Mouse (Mus musculus) urinary bladder, postnatal 10 days (tissue): ENCODE data around the gene Crisp1.

Experiments used
- DNase-seq: peaks from one replicate; pipeline ENCODE4 v3.0.0; 2022; ENCODE audit warnings: low spot score

Gene Crisp1

DNA sequence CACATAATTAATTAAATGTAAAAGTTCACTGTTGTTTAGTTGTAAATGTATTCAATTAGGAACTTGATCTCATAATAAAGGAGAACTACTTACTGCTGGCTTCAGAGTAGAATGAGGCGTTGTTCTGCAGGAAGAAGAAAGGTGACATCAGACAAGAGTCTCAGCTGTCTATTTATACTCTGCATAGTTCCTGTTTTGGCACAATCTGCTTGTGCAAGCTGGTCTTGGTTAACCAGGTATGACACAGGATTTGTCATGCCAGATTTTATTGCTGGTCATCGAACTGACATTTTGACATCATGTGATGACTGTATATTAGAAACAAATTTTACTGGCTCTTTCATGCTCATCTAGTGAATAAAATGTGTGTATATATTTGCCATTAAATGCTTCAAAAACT is at the start of gene Crisp1:
Gene Crisp1 (minus strand): TSS at position 146 of the 400 bp plus-strand sequence.
- DNase-seq: no peak

DNA sequence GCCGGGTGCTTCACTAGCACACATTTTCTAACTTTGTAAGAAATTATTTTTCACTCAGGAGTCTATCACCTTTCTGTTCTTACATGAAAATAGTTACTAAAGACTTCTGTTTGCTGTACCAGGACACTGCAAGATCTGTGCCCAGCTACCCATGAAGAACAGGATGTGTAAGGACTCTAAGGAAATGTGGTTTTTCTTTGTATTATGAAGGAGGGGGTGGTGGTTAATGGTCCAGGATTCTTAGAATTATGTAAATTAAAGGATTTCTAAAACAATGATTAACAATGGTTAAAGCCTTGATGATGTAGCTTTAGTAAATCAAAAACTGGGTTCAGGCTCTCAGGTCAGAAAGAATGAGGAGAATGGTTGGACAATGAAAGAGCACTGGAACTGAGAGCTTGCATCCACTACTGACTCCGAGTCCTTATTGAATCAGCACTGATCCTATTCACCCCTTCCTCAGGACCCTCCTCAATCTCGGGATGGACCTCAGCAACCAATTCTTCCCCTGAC is 23.5 kb upstream of the Crisp1 start:
- no peak for DNase-seq

DNA sequence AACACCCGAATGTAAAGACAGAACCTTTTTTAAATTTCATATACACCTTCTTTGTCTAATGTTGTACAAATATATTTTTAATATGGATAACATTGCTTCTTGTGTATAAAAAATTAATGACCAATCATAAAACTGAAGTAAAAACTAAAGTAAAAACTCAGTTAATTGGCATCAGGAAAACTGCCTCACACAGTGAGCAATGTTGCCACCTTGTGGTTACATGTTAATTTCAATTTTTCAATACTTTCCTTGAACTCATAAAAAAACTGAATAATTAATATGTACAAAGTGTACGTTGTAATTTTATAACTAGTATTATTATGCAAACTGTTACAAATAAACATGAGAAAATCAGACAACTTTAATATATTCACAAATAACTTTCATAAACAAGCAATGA is 33.6 kb downstream of the Crisp1 start:
- DNase-seq: no peak

DNA sequence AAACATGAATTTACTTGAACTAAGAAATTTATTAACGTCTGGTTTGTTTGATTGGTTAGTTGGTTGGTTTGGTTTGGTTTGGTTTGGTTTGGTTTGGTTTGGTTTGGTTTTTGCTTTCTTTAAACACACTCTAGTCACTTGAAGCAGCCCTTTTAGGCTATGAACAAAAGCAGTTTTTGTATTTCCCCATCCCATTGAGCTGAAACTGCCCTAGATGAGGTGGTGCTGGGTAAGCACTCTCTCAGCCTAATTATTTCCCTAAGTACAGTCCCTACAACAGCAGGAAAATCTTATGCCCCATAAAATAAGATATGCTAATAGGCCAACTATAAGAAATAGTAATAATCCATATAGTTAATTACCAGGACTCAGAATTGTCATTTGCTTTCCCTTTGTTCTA is 43.5 kb downstream of the Crisp1 start:
- DNase-seq: no peak

DNA sequence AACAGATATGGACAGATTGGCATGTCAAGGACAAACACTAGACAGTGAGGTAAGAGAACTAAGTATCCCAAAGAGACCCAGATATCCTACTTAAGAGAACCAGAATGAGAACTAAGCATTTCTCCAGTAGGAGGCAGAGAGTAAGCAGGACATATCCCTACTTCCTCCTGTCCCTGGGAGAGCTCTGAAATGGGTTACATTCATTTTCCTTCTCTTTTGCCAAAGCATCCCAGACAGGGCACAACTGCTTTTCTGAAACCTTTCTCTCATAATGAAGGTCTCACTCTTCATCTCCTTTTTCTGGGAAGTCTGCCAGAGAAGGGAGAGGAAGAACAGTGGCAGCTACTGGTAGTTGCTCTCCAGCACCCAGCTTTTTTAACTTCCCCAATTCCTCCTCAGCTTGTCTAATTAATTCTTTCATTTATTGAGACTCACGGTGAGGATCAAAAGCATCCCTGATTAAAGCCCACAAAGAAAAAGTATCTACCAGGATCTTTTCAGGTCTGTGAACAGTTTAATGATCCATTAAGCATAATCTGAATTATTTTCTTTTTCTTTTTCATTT is 44.0 kb downstream of the Crisp1 start:
- DNase-seq: no peak

DNA sequence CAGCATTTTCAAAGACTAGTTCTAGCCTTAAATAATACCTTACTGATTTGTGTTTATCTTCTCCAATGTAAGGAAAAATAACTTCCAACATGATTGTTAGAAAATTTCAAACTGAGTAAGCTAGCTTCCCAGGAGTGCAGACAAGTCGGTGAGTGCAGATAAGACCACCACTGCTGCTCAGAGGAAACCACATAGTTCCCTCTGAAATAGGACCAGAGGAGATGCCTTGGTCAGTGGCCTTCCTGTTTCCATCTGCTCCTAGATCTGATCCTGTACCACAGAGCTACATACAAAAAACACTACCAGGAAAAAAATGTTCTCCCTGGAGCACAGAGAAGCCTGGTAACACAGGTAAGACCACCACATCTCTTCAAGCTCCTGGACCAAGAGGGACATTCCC is 66.5 kb downstream of the Crisp1 start:
- DNase-seq: no peak
